Mouse (Mus musculus): Measurements from ENCODE around the gene Fkbpl. TPM values are rescaled to one million over a fixed set of nuclear protein-coding genes. Genes with fewer than 3 reads are reported as not detected.
A peak's percentile ranks its signal among the peaks of the same experiment; 100 is the strongest.

Gene Fkbpl
- total RNA-seq, 2 experiments from 2014 or later: 4.0 to 41.6 TPM

DNA sequence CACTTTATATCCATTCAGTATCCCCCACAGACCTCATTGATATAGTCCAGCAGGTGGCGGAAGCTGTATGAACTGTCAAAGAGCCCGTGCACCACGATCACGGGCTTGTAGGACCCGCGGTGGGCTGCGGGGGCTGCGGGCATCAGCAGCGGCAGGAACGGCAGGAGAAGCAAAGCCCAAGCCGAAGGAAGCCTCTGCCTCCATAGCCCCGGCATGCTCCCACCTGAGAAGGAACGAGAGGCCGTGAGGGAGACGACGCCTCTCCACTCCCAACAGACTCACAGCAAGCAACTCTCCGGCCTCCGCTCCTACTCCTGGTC is 17.8 kb upstream of the Fkbpl start:
- peak; percentile 60 for ATAC-seq (ENCODE audit: poor library complexity, severe bottlenecking)

DNA sequence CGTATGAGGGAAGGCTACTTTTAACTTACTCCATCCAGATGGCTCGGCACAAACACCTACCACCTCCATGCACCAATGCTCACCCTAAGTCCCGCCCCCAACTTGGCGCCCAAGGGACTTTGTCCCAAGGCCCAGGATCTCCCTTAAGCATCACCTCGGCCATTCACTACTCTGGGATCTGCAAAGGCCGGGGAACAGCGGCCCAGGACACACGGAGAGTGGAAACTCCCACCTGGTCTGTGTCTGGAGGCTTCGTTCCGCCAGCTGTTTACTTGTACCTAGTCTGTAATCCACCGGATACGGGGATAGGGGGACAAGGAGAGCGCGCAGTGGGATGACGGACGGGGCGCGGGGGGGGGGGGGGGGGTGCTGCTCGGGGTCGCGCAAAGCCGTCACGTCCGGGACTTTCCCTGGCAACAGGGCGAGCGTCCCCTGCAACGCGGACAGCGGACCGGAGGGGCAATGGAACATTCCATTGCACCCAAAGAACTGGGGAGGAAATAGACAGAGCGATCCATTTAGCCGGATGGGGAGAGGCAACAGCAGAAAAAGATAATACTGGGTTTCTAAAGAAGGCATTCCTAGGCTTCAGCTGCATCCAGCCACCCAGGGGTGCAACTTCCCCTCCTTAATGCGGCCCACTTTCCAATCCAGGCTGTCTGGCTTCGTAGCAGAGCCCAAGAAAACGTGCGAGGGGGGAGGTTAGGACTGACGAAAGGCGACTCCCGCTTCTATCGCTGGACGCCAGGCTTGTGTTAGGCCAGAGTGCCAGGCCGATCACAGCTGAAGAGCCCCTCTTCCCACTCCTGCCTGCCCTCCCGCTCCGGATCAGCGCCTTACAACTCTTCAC is 17.2 kb upstream of the Fkbpl start:
- peak; percentile 45 for ATAC-seq (ENCODE audit: poor library complexity, severe bottlenecking)

DNA sequence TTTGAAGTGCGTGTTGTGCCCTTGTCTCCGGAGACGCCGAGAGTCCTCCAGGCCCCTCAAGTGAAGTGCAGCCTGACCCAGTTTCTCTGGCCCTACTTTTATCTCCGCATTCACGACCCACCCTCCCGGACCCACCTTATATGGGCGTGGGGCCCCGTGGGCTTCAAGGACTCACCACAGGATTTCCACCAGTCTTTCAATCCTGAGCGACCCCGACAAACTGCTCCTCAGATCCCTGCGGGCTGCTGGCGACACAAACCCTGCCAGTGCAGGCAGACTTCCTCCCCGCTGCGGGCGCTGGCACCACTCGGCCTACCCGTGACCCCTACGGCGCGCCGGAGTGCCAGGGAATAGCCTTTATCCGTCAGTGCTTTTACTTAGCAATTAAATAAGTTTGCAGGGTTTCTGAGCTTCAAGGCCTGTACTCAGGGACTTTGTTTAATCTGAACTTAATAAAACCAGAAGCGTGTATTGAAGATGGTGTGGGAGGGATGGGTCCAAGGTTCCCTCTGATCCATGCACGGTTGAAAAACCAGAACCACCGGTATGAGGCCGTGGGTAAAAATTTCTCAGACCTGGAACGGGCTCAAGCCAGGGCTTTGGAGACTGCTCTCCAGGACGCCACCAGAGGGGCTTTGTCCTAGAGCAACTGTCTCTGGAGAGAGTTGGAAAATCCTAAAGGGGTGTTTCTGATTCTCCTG is 16.5 kb upstream of the Fkbpl start, which contains the start of gene Ppt2:
TSS of gene Ppt2 (minus strand) at position 568 of the 701 bp plus-strand sequence.
- peak; percentile 25; the same call in 1 of the 2 replicates for ATAC-seq (ENCODE audit: poor library complexity, severe bottlenecking)

DNA sequence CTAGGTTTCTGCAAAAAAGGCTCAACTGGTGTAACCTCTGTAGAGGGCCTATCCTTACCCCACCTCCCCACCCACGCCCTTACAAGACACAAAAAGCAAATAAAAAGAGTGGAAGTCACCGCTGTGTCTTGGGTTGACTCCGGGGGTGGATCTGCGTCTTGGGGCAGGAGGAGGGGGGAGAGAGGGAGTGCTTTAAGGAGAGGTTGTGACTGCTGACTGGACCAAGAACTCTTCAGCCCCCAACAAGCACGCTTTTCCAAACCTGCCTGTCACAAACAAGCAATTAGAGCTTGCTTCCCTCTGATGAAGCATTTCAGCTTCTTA is 16.0 kb upstream of the Fkbpl start:
- ATAC-seq (ENCODE audit: poor library complexity, severe bottlenecking): no peak

DNA sequence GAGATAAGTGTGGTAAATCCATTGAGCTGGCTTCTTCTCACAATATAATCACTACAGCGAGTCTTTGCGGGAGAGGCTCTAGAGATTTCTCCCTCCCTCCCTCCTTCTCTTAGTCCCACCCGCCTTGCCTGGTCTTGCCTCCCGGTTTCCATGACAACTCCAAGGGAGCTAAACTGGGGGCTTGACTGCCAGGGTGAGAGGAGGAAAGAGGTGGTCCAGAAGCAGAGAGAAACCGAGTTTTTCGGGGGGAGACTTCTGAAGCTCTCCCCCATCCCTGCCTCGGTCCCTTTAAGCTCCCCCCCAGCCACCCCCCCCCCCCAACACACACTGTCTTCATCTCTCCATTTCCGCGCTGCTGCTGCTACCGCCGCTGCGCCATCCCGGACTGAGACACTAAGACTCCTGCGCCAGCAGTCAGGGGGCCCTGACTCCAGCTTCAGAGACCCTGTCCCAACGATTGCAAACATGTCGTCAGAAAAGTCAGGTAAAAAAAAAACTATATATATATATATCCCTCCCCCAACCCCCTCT is 15.3 kb upstream of the Fkbpl start, which contains the start of gene Prrt1:
TSS of gene Prrt1 (plus strand) at position 313 of the 531 bp plus-strand sequence.
- ATAC-seq (ENCODE audit: poor library complexity, severe bottlenecking): no peak

DNA sequence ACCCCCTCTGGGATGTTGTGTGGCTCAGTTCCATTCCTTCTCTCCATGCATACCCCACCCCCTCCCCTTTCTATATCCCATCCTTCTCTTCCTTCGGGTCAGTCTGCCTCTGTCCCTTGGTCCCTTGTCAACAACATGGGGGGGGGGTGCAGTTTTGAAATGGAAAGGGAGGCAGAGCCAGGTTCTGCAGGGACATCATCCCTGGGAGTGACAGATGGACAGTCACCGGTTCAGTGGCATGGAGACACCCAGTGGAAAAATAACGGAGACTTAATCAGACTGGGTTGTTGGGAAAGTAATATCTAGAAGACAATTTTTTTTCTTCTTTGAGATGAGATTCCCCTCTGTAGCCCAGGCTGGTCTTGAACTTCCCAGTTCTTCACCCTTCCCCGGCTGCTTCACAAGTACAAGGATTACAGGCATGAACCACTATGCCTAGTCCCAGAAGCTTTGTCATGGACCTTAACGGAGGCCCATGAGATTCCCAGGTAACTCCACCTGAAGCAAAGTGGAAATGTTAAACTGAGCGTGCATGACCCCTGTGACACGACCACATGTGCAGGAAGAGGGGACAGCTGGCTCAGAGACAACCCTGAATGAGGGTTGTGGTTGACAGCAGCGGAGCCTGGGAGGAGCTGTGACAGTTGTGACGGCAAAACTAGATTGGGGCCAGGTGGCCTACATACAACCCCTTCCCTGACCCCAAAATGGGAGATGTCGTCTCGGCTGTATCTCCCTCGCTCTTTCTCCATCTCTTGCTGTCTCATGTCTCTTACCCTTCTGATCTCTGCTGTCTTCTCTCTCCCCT is 14.6 kb upstream of the Fkbpl start:
- no peak for ATAC-seq (ENCODE audit: poor library complexity, severe bottlenecking)

DNA sequence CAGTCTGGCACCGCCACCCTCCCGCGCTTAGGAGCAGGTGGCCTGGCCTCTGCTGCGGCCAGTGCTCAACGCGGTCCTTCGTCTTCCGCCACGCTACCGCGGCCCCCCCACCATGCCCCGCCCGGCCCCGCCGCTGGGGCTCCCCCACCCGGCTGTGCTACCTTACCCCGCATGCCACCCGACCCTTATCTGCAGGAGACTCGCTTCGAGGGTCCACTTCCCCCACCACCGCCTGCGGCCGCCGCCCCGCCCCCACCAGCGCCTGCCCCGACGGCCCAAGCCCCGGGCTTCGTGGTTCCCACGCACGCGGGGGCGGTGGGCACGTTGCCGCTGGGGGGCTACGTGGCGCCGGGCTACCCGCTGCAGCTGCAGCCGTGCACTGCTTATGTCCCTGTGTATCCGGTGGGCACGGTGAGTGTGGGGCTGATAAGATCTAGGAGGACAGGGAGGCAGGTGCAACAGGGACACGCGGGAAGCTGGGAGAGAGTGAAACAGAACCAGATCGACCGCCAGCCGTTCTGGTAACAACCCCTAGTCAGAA is 13.7 kb upstream of the Fkbpl start:
- no peak for ATAC-seq (ENCODE audit: poor library complexity, severe bottlenecking)

DNA sequence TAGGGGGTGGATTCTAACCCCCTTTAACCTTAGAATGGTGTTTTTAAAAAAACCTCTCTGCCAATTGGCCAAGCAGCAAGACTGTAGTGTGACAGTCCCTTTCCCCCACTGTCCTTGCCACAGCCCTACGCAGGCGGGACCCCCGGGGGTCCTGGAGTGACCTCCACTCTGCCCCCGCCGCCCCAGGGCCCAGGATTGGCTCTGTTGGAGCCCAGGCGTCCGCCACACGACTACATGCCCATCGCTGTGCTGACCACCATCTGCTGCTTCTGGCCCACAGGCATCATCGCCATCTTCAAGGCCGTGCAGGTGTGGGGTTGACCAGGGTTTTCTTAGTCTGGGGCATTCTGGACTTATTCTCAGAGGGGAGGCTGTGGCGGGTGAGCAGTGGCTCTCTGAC is 12.9 kb upstream of the Fkbpl start:
- ATAC-seq (ENCODE audit: poor library complexity, severe bottlenecking): no peak

DNA sequence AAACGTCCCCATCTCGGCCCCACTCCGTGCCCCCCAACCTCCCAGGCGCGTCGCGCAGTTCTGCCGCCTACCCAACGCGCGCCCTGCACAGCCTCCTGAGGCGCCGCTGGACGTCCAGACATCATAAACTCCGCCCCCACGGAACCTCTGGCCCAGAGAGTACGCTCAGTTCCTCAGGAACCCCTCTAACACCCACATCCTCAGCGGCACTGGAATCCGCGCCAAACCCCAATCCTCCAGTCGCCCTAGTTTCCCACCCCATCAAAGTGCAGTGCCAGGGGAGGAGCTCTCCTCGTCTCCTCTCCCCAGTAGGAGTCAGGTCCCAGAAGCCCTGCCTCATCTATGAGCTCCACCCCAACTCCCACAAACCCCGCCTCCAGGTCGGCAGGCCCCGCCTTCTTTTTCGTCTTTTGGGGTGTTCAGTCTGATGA is 12.3 kb upstream of the Fkbpl start:
- ATAC-seq (ENCODE audit: poor library complexity, severe bottlenecking): peak; percentile 81

DNA sequence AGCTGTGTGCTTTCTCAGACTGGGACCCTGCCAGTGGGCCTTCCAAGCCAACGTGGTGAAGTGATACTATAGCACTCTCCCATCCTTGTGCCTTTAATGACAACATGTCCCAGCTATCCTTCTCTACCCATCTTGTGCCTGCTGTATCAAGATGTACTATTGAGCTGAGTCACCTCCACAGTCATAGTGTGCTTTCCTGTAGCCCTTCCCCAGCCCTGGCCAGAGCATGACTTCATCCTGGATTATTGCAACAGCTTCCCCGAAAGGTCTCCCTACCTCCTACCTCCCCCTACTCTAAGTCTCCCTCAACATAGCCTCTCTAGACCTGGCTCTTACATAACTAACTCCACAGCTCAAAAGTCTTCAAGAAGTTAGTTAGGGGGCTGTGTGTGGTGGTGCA is 8.9 kb upstream of the Fkbpl start:
- no peak for ATAC-seq (ENCODE audit: poor library complexity, severe bottlenecking)

DNA sequence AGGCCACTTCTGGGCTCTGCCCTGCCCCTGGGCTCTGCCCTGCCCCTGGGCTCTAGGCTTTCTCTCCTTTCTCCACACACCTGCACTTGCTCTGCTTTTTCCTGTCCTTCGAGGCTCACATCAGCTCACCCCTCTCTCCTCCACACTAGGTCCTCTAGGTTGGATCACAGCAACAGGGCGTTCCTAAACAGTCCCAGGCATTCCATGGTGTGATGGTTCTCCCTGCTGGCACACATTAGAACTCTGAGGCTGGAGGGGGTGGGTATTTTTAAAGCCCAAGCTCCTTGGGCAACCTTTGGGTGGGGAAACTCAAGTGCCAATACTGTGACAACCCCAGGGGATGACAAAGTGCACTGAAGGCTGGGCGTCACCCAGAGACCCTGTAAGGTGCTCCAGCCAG is 7.1 kb upstream of the Fkbpl start:
- ATAC-seq (ENCODE audit: poor library complexity, severe bottlenecking): no peak

DNA sequence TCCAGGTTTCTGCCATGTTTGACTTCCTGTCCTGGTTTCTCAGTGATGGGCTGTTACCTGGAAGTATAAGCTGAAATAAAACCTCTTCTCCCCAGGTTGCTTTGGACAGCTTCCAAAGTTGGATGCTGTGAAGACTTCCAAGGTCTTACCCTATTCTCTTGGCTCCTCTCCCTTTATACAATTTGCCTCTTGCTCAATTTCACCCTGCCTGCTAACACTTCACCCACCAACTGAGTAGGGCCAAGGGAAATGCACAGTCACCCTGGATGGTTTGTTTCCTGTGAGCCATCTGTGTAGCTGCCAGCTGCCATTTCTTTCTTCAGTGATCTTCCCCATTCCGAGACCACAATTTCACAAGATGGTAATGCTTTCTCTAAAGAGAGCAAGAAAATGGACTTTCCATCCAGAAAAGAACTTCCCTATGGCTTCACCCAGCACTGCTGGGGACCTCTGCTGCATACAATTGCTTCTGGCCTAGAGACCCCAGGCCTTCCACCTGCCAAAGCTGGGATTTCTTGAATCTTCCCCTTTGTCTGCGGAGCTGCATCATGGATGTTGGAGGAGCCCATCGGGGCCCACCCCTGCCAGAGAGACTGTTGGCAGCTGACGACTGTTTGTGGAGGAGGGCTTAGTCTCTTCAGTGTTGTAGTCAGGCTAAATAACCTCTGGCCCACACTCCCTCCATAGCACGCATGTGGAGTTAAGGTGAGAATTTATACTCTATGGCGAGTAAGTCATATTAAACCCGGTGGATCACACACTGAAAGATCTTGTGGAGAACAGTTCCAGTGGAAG is 4.9 kb upstream of the Fkbpl start:
- peak; percentile 93 for ATAC-seq (ENCODE audit: poor library complexity, severe bottlenecking)

DNA sequence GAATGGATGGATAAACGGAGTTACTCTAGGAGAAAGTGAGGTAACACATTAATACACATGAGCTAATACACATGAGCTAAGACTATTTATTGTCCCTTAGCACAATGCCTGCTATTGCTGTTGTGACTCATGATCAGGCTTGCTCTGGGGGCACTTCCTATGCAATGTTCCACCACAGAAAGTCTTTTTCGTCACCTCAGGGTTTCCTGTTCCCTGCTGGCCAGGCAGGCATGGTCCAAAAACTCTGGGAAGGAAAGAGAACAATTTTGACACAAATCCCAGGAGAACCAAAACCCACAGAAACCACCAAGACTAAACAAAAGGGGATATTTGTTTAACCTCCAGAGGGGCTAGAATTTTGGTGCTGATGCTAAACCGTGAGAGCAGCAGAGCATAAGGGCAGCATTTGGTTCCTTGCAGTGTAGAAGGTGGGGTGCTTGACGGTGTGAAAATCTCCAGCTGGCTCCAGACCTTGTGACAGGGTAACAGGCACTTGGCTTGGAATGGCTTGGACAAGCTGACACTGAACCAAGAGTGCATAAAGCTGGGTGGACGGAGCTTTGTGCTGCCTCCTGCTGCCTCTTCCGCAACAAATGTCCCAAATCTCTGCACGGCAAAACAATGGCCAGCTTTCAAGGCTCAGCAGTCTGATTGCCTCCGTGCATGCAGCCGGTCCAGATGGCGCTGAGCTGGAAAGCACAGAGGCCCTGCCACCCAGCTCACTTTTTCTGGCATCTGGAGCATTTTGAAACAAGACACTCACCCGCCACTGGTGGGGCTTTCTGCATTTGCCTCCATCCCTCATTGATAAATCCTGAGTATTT is 3.6 kb upstream of the Fkbpl start:
- no peak for ATAC-seq (ENCODE audit: poor library complexity, severe bottlenecking)

DNA sequence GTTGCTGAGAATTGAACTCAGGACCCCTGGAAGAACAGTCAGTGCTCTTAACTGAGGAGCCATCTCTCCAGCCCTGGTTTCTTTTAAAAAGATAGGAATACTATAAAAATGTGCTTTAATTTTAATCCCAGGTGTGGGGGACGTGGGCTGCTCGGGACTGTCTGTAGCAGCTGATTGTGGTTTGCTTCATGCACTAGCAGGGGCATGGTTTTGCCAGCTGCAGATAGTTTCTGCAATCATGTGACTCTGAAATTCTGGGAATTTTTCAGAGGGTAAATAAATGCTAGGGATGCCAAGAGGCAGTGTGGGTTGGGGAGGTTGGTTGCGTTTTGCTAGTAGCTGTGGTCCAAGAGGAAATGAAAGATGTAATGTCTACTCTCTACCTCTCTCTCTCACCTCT is 2.6 kb upstream of the Fkbpl start:
- ATAC-seq (ENCODE audit: poor library complexity, severe bottlenecking): no peak

DNA sequence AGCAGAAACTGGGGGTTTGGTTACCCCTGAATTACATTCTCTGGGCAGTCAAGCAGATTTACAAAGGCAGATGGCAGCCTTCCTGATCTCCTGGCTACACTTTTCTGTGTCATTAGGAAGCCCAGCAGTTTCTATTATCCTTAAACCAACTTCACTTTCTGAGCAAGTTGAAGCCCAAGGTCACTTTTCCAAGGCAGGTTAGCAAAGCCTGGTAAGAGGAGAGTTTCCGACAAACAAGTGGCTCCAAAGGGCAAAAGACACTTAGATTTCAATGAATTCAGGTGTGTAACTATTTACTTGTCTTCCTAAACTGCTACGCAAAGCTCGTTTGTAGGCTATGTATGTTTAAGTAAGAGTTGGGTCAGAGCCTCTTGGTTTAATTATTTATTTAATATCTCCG is 1.2 kb upstream of the Fkbpl start:
- ATAC-seq (ENCODE audit: poor library complexity, severe bottlenecking): no peak

DNA sequence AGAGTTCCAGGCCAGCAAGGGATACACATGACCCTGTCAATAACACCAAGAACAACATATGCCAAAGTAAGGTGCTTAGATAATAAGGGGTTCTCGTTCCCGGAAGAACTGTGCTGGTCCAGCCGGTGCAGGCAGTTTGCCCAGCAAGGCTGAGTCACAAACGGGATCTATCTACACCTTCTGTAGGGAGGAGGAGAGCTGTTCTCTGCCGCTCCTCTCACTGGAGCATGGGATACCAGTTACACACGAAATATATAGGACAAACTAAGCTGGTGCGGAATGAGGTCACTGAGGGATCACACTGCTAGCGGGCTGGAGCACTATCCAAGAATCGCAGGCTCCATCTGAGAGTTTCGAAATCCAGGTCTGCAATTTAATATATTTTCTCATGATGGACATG is 620 bp upstream of the Fkbpl start:
- no peak for ATAC-seq (ENCODE audit: poor library complexity, severe bottlenecking)

DNA sequence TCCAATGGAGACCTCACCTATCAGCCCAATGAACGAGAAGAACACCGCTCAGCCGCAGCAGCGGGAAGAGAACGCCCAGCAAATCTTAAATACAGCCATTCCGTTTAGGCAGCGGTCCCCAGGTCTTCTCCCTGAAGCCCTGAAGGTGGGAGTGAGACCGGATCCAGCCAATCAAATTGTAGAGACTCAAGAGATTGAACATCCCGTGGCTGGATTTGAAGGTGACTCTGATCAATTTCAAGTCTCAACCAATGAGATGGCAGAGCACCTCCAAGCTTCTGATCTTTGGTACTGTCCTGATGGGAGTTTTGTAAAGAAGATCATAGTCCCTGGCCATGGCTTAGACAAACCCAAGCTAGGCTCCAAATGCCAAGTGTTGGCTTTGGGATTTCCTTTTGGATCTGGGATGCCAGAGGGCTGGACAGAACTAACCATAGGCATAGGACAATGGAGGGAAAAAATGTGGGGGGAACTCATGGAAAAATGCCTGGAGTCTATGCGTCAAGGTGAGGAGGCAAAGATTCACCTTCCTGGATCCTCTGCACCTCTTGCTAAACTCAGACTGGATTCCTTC is 779 bp downstream of the Fkbpl start:
- no peak for ATAC-seq (ENCODE audit: poor library complexity, severe bottlenecking)

DNA sequence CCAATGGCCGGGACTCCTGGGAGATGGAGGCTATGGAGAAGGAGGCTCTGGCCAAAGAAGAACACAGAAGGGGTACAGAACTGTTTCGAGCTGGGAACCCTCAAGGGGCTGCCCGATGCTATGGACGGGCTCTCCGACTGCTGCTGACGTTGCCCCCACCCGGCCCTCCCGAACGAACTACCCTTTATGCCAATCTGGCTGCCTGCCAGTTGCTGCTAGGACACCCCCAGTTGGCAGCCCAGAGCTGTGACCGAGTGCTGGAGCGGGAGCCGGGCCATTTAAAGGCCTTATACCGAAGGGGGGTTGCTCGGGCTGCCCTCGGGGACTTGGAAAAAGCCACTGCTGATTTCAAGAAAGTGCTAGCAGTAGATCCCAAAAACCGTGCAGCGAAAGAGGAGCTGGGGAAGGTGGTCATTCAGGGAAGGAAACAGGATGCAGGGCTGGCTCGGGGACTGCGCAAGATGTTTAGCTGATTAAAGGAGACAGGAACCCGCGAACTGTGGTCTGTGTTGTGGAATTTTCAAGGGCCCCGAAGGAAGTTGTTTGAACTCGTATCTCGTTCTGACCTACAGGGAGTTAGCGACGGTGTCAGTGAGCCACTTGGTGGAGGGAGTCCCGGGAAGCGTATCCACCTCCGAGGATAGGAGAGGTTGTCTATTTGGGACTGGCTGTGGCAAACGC is 1.4 kb downstream of the Fkbpl start:
- no peak for ATAC-seq (ENCODE audit: poor library complexity, severe bottlenecking)

All from megakaryocyte, adult 5-6 weeks (primary cell).